Mouse (Mus musculus): Measurements from ENCODE around the gene Sgsm2.

- no peak for TF ChIP-seq CTCF (IDR thresholded peaks at IDR 0.05; ENCODE audit: borderline replicate concordance, control insufficient read depth, extremely low read depth, insufficient read depth, low read length, poor library complexity)
- no peak for TF ChIP-seq POLR2A (IDR thresholded peaks at IDR 0.05; ENCODE audit: control insufficient read depth, extremely low read depth, insufficient read depth, low read length, poor library complexity)
Observed at GRCm38 (mm10) chr11:74857756-74858155, 39.1 kb downstream of the Sgsm2 start.

Measured in thymus, adult 2 months (tissue).